Mouse (Mus musculus): Measurements from ENCODE around the gene Vsig8.

Gene Vsig8

DNA sequence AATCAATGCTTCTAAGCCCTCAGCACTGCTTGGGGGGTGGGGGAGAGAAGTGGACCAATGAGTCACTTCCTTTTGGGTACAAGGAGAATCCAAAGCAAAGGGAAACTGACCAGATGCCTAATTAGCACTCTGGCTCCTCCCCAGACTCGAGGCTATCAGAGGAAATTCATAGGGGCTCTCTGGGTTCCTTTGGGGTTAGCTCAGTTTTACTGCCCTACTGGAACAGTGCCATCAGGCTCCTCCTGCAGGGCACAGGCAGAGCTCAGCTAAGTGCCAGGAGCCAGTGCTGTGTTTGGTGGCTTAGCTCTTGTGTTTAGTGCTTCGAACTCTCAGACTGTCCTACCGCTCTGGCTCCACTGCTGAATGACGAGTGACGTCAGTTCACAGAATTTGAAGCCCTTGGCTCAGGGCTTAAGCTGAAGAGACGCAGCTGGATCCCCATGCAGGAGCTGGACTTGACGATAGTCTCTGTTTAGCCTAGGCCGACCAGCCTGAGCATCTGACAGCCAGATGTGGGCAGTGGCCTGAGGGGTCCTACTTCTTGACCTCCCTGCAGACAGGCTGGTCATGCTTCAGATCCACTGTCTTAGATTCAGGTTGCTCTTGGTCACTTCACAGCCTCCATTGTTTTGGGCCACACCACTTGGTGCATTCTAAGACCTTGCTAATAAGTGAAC is 25.1 kb upstream of the Vsig8 start:
- no peak for DNase-seq

DNA sequence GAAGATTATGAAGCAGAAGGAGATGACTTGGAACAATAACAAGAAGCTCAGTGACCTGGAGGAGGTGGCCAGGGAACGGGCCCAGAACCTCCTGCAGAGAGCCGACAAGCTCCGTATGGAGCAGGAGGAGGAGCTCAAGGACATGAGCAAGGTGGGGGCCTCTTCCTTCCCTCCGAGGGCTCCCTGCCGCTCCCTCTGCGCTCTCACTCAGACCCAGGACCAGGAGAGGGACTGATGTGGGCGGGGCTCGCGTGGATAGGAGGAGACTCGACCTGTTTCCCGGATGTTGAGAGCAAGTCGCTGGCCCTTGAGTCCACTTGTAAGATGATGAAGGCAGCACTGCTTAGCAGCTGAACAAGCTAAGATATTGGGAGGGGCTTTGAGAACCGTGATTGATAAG is 23.2 kb upstream of the Vsig8 start:
- no peak for DNase-seq

DNA sequence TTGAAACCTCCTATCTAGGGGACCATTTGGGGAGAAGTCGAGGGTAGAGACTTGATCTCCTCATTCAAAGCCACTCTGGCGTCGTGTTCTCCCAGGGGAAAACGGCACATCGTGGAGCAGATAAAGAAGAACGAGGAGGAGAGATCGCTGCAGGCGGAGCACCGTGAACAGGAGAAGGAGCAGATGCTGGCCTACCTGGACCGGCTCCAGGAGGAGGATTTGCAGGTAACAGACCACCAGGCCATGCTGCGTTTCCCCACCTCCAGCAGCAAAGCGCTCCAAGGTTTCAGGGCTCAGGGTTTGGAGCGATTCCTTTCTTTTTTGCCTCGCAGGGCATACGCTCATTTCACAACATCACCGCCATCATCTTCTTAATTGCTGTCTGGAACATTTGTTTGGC is 20.6 kb upstream of the Vsig8 start:
- DNase-seq: no peak

DNA sequence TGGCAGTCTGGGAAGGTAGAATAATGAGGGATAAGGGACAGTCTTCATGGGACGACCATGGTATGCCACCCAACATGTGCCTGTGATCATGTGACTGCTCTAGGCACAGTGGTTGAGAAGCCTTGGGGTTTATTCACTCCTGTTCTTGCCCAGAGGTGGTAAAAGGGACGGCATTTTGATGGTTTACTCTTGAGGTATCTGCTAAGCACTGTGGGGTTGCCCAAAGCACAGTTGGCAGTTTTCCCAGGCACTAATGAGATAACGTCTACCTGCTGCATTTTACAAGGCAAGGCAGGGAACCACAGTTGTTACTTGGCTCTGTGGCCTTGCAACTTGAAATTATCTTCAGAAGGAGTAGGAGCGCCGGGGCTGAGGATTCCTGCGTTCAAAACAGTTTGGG is 15.9 kb upstream of the Vsig8 start:
- no peak for DNase-seq

DNA sequence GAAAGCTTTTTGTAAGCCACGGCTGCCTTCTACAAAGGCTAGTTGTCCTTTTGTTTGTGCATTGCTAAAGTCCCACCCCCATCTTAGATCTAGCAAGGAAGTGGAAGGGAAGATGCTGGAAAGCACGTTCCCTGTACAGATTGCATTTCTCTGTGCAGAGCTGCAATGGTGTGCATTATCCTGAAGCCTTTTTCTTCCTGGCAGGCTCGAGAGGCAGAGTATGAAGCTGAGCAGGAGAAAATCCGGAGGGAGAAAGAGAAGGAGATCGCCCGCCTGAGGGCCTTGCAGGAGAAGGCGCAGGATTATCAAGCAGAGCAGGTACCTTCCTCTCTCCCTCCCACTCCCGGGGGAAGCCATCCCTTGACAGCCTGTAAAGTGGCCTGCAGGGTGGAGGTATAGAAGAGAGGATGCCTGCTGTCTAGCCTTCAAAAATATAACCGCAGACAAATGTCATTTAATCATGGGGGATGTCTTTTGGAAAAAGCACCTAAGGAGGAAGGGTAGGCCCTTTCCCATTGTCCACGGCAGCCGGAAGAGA is 15.4 kb upstream of the Vsig8 start:
- DNase-seq: no peak

DNA sequence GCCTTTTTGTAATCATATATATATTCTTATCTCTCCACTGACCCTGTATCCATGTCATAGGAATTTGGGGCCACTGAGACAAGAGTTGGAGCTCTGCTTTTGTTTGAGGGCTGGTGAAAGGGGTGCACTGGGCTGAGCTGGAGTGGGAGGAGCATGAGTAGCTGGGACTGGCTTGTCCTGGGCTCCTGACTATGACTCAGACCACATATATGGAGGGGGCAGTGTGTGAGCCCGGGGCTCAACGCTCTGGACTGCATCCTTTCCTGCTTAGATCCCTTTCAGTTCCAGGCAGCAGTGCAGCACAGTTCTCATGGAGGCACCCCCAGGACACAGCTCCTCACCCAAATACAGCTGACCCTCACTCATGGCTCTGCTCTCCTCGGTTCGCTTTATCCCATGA is 9.7 kb upstream of the Vsig8 start:
- no peak for DNase-seq

DNA sequence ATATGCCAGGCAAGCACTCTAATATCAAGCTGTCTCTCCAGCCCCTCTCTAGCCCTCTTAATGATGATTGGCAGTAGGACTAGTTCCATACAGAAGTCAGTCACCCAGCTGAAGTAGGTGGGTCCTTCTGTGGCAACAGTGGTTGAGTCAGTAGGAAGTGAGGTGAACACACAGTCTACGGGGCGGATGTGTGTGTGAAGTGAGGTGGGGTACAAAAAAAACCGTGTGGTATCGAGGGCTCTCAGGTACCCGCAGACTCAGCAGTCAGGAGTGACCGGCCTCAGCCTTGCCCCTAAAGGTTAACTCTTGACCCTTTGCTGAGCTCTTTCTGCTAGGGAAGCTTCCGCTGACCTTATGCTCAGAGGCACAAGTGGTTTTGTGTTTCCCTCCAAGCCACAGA is 7.2 kb upstream of the Vsig8 start:
- no peak for DNase-seq

DNA sequence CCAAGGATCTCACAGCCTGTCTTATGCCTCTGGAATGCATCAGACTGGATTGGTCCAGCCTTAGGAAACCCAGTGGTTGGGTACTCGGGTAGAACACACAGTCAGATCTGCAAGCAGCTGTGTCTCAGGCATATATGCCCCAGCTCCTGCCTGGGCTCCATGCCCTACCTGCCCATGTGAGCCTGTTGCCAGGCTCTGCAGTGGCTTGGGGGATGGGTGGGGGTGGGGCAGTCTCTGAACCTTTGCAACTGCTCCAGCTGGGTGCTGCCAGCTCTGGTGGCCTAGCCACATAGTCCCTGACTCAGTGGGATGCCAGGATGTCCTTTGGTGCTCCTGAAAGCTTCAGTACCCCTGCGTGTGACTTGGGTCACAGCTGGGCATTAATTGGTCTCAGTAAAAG is 6.4 kb upstream of the Vsig8 start:
- DNase-seq: no peak

DNA sequence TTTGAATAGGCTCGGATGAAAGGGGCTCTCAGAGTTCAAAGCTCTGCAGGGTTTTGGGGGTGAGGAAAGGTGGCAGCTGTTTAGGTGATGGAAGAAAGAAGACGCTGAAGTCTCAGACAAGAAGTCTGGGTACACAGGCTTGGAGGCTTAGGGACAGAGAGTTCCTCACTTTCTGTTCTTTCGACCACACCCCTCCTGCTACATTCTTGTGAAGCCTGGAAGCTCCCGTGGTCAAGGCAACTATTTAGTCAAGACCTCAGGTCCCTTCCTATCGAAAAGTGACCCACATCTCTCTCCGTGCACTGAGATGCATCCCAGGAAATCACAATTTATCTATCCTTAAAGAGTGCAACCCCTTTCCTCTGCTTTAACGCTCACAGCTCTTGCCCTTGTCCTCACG is 6.0 kb upstream of the Vsig8 start:
- no peak for DNase-seq

DNA sequence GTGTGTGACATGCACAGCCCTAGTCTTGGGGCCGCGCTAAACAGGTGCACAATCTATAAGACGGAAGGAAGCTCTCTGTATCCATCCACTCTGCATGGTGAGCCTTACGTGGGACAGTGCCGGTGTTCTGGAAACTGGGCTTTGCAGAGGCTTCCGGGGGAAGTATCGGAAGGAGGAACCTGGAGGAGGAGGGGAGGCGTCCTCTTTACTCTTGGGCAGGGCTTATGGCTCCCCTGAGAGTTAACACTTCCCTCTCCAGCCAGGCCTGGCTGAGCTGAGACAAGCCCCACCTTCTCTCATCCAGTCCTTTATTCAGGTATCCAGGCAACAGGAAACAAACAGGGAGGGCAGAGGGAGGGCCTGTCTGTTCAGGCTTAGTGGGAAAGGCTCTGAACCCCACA is 5.2 kb upstream of the Vsig8 start:
- peak; percentile 60 for DNase-seq

DNA sequence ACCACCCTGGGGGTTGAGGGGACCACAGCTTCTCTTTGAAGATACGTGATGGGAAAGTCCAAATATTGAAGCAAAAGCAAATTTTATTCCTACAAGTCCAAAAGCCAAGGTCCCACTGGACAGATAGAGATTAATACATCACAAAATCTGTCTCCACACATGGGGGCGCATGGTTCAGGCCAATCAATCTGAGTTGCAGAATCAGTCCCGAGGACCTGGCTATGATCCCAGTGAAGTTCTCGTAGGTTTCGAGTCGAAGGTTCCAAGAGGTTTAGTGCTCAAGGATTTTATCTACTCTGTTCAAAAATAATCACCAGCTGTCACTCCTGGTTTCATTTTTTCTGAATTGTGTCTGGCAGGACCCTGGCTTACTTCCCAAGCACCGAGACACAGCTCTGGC is 4.7 kb upstream of the Vsig8 start:
- DNase-seq: no peak

DNA sequence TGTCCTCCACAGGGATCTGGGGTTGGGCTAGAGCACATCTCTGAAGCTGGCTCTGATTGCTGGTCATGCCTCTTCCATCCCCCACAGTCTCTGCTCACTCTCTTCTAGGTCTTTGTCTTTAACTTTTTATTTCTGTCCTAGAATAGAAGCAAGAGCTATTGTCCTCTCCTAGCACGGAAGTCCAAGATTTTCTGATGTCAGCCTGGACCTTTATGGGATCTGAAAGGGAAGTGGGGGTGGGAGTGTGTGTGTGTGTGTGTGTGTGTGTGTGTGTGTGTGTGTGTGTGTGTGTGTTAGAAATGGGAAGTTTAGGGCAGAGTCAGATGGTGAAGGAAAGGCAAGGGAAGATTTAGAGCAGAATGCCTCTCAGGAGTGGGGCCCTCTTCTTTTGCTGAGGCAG is 3.1 kb upstream of the Vsig8 start:
- DNase-seq: no peak

DNA sequence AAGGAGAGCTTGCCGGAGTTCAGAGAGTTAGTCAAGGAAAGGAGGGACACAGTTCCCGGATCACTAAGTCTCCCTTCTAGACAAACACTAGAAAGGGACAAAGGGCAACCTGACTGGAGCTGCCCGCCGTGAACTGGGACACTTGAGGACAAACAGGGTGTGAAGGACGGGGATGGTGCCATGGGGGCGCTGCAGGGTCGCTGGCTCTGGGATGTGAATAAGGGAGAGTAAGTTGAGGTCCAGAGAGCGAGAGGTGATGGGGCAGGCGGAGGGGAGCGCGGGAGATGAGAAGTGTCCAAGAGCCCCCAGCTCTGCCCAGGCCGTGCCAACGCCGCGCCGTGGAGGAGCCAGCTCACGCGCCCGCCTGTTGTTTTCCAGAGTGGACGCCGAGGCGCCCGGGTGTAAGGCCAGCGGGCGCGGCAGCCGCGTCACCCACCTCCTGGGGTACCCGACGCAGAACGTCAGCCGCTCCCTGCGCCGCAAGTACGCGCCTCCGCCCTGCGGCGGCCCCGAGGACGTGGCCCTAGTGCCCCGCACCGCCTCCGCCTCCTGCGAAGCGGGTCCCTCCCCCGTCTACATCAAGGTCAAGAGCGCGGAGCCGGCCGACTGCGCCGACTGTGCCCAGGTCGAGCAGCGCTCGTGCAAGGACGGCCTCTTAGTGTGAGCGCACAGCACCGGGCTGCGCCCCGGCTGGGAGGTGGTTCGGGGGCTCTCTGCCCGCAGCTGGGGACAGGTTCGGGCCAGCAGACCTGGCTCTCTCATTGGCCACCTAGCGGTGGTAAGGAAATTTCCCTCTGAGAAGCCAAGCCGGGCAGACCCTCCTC is 7.1 kb downstream of the Vsig8 start:
- peak; percentile 67 for DNase-seq

DNA sequence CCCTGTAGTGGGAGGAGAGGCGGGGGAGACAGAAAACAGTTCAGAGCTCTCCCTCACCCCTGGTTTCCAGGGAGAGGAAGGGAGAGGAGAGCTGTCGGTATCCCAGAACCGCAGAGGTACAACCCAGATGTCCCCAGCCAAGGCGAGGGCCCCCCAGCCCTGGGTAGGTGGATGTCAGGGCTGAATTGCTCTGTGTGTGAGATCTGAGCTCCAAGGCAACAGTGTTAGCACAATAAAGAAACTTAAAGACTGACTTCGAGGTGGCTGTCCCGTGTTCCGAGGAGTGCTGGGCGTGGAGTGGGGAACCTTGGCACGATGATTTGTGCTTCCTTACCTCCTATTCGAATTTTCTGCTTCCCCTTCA is 7.7 kb downstream of the Vsig8 start:
- DNase-seq: no peak

DNA sequence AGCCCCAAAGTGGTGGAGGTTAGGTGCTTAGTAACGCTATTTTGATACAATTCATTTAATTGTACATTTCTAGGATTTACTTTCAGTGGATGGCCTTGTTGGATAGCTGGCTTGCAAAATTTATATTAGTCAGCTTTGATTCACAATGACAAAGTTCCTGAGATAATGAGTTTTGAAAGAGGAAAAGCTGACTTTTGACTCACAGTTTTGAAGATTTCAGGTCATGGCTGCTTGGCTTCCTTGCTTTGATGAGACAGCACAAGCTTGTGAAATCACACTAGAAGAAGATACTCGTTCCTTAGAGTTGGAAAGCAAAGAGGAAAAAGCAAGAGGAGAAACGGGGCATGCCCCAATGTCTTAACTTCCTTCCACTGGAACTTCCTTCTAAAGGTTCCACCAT is 10.4 kb downstream of the Vsig8 start:
- no peak for DNase-seq

DNA sequence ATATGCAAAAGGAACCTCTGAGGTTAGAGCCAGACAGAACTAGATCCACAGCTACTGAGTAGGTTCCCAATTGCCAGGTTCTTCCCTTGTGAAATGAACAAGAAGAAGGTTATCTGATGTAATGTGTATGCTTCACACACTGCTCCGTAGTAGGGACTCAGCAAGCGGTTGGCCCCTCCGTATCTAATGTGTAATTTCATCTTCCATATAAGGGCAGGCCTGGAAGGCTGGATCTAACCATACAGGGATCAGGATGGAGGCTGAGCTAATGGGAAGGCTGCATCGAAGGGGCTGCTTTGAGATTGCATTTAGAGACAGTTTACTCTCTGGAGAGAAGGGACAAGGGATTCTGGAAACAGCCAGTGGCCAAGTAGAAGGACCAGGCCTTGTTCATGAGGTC is 12.0 kb downstream of the Vsig8 start:
- no peak for DNase-seq

DNA sequence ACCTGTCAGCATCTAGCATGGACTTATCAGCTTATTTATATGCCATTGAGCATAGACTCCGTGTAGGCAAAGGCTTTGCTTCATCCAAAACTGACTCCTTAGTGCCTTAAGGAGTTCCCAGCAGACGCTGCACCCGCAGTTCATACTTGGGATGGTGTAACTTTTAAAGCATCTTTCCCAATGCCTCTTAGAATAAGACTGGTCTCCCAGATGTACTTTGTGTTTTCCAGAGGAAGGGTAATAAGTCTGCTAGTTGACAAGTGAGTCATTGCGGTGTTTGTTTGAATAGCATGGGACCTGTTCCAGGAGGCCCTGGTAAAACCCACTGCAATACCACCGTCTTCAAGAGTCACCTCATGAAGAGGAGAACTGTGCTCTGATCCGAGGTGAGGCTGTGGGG is 24.4 kb downstream of the Vsig8 start:
- no peak for DNase-seq

DNA sequence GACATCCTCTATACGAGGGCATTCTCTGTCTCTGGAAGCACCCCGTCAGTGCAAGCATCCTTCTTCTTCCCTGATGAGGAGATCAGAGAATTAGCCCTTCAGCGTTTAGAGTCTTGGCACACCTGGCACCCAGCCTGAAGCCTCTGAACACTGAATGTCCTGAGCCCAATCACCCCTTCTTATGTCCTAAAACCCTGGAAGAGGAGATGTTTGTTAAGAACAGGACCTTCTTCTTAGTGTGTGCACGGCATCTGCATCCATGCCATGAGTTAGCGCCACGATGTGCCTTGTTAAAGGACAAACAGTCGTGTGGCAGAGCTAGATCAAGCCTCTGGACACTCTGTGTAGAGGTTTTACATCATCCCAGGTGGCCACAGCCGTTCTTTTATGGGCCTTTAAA is 26.7 kb downstream of the Vsig8 start:
- no peak for DNase-seq

DNA sequence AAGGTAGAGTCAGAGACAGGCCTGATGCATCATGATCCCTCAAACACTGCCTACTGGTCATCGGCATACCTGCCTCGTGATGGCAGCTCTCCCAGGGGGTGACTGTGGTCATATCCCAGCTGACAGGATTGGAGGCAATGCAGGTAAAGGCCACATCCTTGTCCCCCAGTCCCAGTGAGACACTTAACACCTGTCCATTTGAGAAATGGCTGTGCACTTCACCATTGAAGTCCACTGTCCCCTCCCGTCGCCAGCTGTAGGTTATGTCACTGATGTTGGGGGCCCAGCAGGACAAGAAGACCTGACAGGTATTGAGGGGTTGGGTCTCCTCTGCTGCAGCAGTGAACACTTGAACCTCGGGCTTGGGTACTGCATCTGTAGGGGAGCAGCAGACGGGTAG is 28.5 kb downstream of the Vsig8 start:
- DNase-seq: no peak

DNA sequence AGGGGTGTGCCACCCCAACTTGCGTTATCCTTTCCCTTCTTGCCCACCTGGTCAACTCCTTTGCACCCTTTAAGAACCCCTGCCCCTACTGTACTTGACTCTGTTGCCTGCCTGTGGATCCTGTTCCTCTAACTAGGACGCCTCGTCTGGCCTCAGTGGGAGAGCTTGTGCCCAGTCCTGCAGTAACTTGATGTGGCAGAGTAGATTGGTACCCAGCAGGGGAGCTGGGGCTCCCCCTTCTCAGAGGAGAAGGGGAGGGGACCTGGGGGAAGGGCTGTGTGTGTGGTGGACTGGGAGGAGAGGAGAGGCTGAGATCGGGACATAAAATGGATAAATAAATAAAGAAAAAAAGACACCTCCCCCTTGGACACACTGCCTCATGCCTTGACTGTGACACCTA is 29.3 kb downstream of the Vsig8 start:
- DNase-seq: no peak

DNA sequence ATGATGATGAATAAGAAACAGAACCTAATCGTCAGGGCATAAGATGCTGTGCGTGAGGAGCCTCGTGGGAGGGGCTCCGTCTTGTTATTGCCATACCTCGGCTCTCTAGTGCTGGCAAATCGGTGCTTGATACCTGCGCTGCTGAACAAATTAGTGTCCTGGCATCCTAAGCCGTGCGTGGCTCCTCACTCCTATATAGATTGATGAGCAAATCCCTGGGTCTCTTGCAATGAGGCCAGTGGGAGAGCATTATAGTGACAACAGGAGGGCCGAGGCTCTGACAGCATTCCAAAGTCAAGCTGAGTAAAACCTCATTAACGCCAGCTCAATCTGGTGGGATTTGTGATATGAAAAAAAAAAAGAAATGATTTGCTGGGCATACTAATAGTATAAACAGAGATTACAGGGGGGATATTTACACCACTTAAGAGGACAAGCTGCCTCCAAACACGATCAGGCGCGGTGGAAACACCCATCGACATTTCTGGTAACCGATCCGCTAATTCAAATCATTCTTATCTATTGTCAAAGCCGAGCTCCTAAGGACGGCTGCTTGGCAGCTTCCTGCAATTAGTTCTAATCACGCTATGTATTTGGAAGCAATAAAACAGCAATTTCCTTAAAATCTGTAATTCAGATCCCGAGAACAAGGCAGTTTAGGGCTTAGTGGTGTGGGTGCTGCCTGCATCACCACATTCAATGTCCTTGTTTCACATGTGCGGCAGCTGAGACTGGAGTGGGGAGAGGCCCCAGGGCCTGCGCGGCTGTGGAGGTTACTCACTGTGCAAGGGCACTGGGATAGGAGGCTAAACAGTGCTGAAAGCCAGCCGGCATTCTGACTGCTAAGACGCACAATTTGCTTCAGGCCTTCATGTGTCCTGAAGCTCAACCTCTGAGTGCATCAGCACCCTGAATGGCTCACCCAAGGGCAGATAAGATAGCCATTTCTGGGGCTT is 30.2 kb downstream of the Vsig8 start:
- DNase-seq: no peak

DNA sequence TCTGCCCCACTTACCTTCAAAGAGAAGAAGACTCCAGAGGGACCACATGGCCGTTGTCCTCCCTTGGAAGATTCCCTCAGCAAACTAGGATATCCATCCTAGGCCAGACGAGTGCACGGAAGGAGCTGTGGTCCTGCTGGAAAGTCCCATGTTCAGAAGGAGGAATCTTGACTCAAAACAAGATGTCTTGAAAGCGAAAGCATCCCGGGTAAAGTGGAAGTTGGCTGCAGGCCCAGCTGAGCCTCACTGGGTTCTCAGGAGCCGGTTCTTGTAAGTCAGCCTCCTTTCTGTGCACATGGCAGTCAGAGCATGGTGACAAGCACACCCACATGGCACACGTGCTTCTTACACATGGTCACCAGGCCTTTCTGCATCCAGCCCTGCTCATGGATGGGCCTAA is 34.6 kb downstream of the Vsig8 start, which contains the start of gene Slamf8:
Gene Slamf8 (minus strand): TSS at position 184 of the 400 bp plus-strand sequence.
- DNase-seq: no peak

DNA sequence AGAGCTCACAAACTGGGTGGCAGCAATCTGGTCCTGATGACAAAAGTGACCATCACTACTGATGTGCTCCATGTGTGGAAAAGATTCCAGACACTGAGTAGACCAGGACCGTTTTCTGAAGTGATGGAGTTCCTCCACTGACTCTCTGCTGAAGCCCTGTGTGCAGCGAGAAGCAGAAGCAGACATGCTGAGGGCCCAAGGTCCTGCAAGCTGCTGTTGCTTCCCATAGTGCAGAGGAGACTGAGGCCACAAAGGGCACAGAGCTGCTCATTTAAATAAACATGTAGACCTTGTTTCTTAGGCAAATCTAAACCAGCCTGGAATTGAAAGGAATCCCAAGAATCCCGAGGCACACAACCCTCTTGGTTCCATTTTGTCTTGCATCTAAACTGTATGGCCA is 37.6 kb downstream of the Vsig8 start:
- no peak for DNase-seq
